Mouse (Mus musculus): ENCODE results near the gene Anp32a.
A peak's percentile ranks its signal among the peaks of the same experiment; 100 is the strongest.

Gene Anp32a

GRCm38 (mm10) chr9:62370648-62371280 lies 29.7 kb downstream of the Anp32a start:
- DNase-seq: no peak

GRCm38 (mm10) chr9:62371745-62372555 lies 30.9 kb downstream of the Anp32a start:
- DNase-seq: no peak

GRCm38 (mm10) chr9:62372556-62373221 lies 31.6 kb downstream of the Anp32a start:
- DNase-seq: no peak

DNA sequence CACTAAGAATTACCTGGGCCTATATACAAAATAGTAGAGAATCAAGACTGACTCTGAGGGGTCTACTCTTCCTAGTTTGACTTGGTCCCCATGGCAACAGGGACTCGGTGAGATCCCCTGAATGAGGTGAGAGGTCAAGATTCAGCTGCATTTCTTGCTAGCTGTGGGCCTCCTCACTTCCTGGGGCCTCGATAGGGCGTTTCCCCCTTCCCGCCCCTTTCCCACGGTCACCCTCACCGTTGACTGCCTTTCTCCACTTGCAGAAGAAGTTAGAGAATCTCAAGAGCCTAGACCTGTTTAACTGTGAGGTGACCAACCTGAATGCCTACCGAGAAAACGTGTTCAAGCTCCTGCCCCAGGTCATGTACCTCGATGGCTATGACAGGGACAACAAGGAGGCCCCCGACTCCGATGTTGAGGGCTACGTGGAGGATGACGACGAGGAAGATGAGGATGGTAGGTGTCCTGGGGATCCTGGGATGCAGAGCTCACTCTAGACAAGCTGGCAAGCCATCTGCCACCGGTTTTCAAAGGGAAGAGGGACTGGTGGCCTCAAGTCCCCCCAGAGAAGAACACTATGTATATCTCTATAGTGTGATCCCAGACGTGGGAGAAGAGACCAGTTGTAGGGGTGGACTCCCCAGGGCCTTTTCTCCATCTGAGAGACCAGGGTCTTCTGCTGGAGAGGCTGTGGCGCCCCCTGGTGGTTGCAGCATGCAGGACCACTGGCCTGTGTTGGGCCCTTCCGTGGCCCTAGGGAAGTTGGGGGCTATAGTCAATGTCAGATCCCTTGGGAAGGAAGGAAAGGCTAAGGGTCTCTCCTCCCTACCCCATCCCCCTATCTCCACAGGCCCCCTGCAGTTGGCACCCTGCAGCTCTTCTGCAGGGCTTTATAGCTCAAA lies 32.4 kb downstream of the Anp32a start:
- DNase-seq: peak; percentile 79

DNA sequence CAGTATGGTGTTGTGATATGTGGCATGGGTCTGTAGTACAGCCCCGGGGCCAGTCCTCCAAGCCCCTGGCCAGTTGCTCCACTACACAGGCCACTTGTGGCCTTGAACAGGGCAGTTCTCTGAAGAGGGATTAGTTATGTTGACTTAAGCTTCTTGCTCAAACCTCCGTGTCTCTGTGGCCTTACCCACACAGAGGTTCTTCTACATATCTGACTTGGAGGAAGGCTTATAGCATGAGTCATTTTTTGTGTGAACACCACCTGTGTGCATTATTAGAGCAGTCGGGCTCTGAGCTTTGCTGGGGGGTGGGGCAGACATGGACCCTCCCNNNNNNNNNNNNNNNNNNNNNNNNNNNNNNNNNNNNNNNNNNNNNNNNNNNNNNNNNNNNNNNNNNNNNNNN lies 33.2 kb downstream of the Anp32a start:
- DNase-seq: no peak

DNA sequence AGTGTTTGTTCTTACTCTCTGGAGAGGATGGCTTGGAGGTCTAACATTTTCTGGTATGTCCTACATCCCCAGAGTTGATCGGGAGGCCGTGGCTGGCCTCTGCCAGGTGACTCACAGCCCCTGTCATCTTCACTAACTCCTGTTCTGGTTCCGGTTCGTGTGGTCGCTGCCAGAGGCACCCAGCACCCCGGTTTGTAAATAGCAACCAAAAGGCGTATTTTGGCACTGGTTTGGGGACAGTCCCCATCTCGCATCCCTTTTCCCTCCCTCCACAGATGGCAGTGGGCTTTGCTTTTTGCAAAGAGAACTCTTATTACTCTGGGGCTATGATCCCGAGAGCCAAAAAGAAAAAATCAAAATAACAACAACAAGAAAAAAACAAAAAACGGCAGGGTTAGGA lies 36.8 kb downstream of the Anp32a start:
- DNase-seq: no peak

- DNase-seq: no peak
Measured at GRCm38 (mm10) chr9:62380351-62380750, 39.3 kb downstream of the Anp32a start.

DNA sequence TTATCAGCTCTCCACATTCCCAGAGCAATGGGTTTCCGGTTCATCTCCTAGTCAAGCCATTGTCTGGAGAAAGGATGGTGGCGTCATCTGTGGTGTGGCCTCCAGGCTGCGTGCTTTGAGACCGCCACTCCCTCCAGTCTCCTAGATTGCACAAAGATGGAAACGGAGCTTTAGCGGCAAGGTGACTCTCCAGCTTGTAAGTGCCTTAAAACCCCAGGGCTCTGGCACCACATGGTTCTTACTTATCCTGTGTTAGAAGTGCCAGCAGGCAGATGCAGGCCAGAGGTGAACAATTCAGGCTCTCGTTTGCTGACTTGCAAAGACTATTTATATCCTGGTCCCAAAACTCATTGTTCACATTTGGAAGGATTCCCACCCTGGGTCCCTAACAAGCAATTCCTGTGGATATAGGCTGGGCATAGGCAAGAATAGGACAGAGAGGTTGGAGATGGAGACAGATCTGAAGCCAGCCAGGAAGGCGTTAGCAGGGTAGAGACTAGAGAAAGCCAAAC lies 40.4 kb downstream of the Anp32a start:
- no peak for DNase-seq

DNA sequence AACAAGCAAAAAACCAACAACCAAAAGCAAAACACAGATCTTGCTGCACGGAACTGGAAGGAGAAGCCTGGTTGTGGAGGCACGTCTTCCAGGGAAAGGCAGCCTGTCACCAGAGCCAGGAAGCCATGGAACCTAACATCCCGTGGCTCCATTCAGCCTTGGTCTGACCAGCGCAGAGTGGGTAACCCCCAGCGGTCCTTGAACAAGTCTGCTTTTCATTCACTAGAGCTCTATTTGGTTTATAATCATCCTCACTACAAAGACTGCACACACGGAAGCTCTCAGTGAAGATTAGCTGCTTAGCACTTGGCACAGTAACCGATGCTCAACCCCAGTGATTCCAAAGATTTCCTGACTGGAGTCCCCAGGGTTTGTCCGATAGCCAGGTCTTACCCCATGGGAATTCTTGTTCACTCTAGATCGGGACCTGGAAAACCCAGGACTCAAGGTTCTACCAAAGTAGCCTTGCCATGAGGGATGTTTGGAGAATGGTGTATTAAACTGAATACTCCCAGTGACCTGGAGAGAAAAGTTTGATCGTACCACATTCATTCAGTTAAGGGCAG lies 41.5 kb downstream of the Anp32a start:
- DNase-seq: no peak

DNA sequence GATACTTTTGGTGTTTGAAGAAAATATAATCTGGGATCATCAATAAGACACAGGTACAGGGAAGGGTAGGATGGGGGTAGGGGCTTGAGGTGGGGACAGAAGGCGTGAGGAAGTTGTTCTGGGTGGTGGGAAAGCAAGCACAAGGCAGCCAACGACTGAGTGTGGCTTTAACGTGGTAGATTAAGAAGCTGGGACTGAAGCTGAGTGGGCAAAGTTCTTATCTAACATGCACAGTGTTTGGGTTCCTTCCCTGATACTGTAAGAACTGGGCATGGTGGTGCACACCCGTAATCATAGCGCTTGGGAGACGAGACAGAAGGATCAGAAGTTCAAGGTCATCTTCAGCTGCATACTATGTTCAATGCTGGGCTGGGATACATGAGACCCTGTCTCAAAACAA lies 44.0 kb downstream of the Anp32a start:
- DNase-seq: no peak

- DNase-seq: no peak
Measured at GRCm38 (mm10) chr9:62385727-62386518, 44.8 kb downstream of the Anp32a start.

GRCm38 (mm10) chr9:62389735-62390134 lies 48.6 kb downstream of the Anp32a start:
- DNase-seq: no peak

- DNase-seq: no peak
Measured at GRCm38 (mm10) chr9:62393531-62393930, 52.4 kb downstream of the Anp32a start.

- DNase-seq: no peak
Measured at GRCm38 (mm10) chr9:62394163-62394562, 53.1 kb downstream of the Anp32a start.

GRCm38 (mm10) chr9:62400531-62401170 lies 59.6 kb downstream of the Anp32a start:
- DNase-seq: no peak

- no peak for DNase-seq
Measured at GRCm38 (mm10) chr9:62401589-62401988, 60.5 kb downstream of the Anp32a start.

GRCm38 (mm10) chr9:62406423-62407013 lies 65.4 kb downstream of the Anp32a start:
- no peak for DNase-seq

DNA sequence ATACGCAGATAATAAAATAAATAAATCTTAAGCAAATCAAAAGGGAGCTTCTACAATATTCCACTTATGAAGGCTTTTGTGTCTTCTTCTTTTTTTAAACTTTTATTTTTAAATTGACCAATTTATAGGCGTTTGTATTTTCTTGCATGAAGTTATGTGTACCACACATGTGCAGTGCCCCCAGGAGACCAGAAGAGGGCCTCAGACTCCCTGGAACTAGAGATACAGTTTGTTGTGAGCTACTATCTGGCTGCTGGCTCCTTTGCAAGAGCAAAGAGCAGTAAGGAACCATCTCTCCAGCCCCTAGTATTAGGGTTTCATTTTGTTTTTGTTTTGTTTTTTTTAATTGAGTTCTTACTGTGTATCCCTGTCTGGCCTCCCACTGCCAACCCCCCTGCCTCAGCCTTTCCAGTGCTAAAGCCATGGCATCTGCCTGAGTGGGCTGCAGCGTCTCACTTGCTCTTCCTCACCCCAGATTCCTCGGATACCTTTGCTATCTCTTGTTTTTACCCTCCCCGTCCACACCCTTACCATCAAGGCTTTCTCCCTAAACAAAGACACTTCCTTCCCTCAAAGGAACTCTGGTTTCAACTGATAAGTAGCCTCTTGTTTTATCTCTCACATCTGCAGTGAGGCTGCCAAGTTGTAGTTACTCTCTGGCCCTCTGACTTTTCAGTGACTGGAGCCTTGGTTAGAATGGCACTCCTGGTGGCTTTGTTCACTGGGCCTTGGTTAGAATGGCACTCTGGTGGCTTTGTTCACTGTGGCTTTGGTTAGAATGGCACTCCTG lies 66.5 kb downstream of the Anp32a start:
- no peak for DNase-seq

DNA sequence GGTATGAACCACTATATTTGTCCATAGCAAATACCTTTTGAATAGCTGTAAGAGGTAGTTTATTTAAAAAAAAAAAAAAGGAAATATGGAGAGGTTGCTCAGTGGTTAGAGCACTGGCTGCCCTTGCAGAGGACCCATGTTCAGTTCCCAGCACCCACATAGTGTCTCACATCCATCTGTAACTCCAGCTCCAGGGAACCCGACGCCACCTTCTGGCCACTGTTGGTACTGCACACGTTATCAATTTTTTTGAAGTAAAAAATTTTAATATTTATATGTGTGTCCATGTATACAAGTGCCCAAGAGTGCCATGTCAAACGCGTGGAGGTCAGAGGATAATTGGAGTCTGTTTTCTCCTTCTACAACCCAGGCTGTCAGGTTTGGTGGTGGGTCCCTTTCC lies 77.6 kb downstream of the Anp32a start:
- no peak for DNase-seq

All from kidney, adult 18-20 months (tissue).